Mouse (Mus musculus) lung, embryonic 16.5 days (tissue): ENCODE measurements at regions not wholly inside any gene's neighbourhood (a gene's known extent, or its start where the extent isn't known, plus 50 kb on each side); places are given as distances from the start of the nearest gene placed in this dataset.

Experiments used
- ATAC-seq: fragments of 200-750 bp; cut with Nextera tagmentation; 2 replicates; pipeline ENCODE4 v1.8.0; 2017; ENCODE audit warnings: low read depth, mild to moderate bottlenecking, moderate library complexity
- H3K27ac ChIP-seq: fragments of 300-500 bp; sonication (generic); 2 replicates; pipeline ENCODE4 v1.5.1; 2014; ENCODE audit warnings: mild to moderate bottlenecking, control low read depth, low read length
- H3K27me3 ChIP-seq: fragments of 300-500 bp; sonication (generic); 2 replicates; pipeline ENCODE4 v1.6.1; 2014; ENCODE audit warnings: low read depth, low read length, mixed read lengths; ENCODE audit not compliant: control insufficient read depth, insufficient read depth
- H3K36me3 ChIP-seq: fragments of 300-500 bp; sonication (generic); 2 replicates; pipeline ENCODE4 v1.6.1; 2014; ENCODE audit warnings: low read length; ENCODE audit not compliant: control insufficient read depth, insufficient read depth
- H3K4me1 ChIP-seq: fragments of 300-500 bp; sonication (generic); replicated peaks from 2 replicates; pipeline ENCODE4 v1.6.1; 2014; ENCODE audit warnings: low read length, mixed read lengths; ENCODE audit not compliant: control insufficient read depth, insufficient read depth
- H3K4me2 ChIP-seq: fragments of 300-500 bp; sonication (generic); 2 replicates; pipeline ENCODE4 v1.6.1; 2014; ENCODE audit warnings: low read depth, low read length, control low read depth
- H3K4me3 ChIP-seq: fragments of 300-500 bp; sonication (generic); 2 replicates; pipeline ENCODE4 v1.5.1; 2014; ENCODE audit warnings: mild to moderate bottlenecking, low read length, control low read depth
- H3K9ac ChIP-seq: fragments of 300-500 bp; sonication (generic); 2 replicates; pipeline ENCODE4 v1.6.1; 2014; ENCODE audit warnings: low read length, control low read depth
- H3K9me3 ChIP-seq: fragments of 300-500 bp; sonication (generic); 2 replicates; pipeline ENCODE4 v1.6.1; 2016; ENCODE audit warnings: low read length; ENCODE audit not compliant: control insufficient read depth
- WGBS: fragments of 180-500 bp; shearing (Covaris S2); extraction: QIAGEN DNeasy Blood & Tissue Kit; methylation state at CpG from one replicate; pipeline ENCODE4 v1.1.7; 2014; 5-methylcytosine and 5-hydroxymethylcytosine counted together

GRCm38 (mm10) chr5:82472146-82472545 is 882.8 kb downstream of the Tecrl start:
- H3K4me3 ChIP-seq: no peak overlapping the region
- H3K27me3 ChIP-seq: no peaks in the 10 kb centered on the region
- H3K4me2 ChIP-seq: no peak overlapping the region
- ATAC-seq: no peak
- no peak overlapping the region for H3K9ac ChIP-seq
- no peaks in the 10 kb centered on the region for H3K4me1 ChIP-seq
- 58% methylated on average over 2 of the region's 2 CpGs for WGBS
- H3K36me3 ChIP-seq: no peaks in the 10 kb centered on the region
- H3K9me3 ChIP-seq: no peaks in the 10 kb centered on the region
- H3K27ac ChIP-seq: no peak overlapping the region

GRCm38 (mm10) chr5:82464272-82464671 is 890.7 kb downstream of the Tecrl start:
- Histone ChIP-seq H3K27ac (no peak overlapping the region), H3K9me3 (no peaks in the 10 kb centered on the region), H3K4me2 (no peak overlapping the region), H3K4me3 (no peak overlapping the region), H3K4me1 (no peaks in the 10 kb centered on the region), H3K9ac (no peak overlapping the region), H3K36me3 (no peaks in the 10 kb centered on the region), H3K27me3 (no peaks in the 10 kb centered on the region)
- no peak for ATAC-seq
- 89% methylated on average over 2 of the region's 2 CpGs for WGBS

GRCm38 (mm10) chr5:82441288-82441687 is 913.7 kb downstream of the Tecrl start:
- Histone ChIP-seq H3K4me2 (no peak overlapping the region), H3K9ac (no peak overlapping the region), H3K4me1 (no peaks in the 10 kb centered on the region), H3K27me3 (no peaks in the 10 kb centered on the region), H3K9me3 (no peaks in the 10 kb centered on the region), H3K36me3 (no peaks in the 10 kb centered on the region), H3K4me3 (no peak overlapping the region), H3K27ac (no peak overlapping the region)
- ATAC-seq: no peak
- WGBS: 65% methylated on average over 4 of the region's 4 CpGs

GRCm38 (mm10) chr5:82440126-82440525 is 914.9 kb downstream of the Tecrl start:
- Histone ChIP-seq H3K9ac (no peak overlapping the region), H3K4me3 (no peak overlapping the region), H3K4me2 (no peak overlapping the region), H3K27ac (no peak overlapping the region), H3K4me1 (no peaks in the 10 kb centered on the region), H3K9me3 (no peaks in the 10 kb centered on the region), H3K36me3 (no peaks in the 10 kb centered on the region), H3K27me3 (no peaks in the 10 kb centered on the region)
- WGBS: 70% methylated on average over 2 of the region's 2 CpGs
- no peak for ATAC-seq

- no peaks in the 10 kb centered on the region for H3K27me3 ChIP-seq
- no peak overlapping the region for H3K4me3 ChIP-seq
- H3K27ac ChIP-seq: no peak overlapping the region
- H3K9me3 ChIP-seq: no peaks in the 10 kb centered on the region
- no peak overlapping the region for H3K4me2 ChIP-seq
- H3K9ac ChIP-seq: no peak overlapping the region
- ATAC-seq: no peak
- no peaks in the 10 kb centered on the region for H3K4me1 ChIP-seq
- no peaks in the 10 kb centered on the region for H3K36me3 ChIP-seq
These were observed 934.6 kb downstream of the Tecrl start for GRCm38 (mm10) chr5:82420396-82420795.

- no peaks in the 10 kb centered on the region for H3K27me3 ChIP-seq
- H3K4me1 ChIP-seq: no peaks in the 10 kb centered on the region
- H3K9ac ChIP-seq: no peak overlapping the region
- H3K27ac ChIP-seq: no peak overlapping the region
- WGBS: 60% methylated on average over 5 of the region's 5 CpGs
- H3K4me3 ChIP-seq: no peak overlapping the region
- H3K4me2 ChIP-seq: no peak overlapping the region
- no peaks in the 10 kb centered on the region for H3K36me3 ChIP-seq
- H3K9me3 ChIP-seq: no peaks in the 10 kb centered on the region
- no peak for ATAC-seq
These were observed 958.3 kb downstream of the Tecrl start for GRCm38 (mm10) chr5:82396632-82397234.

- H3K27me3 ChIP-seq: no peaks in the 10 kb centered on the region
- H3K4me3 ChIP-seq: no peak overlapping the region
- WGBS: 55% methylated on average over 3 of the region's 3 CpGs
- no peak for ATAC-seq
- no peaks in the 10 kb centered on the region for H3K9me3 ChIP-seq
- no peaks in the 10 kb centered on the region for H3K4me1 ChIP-seq
- no peaks in the 10 kb centered on the region for H3K36me3 ChIP-seq
- no peak overlapping the region for H3K4me2 ChIP-seq
- H3K9ac ChIP-seq: no peak overlapping the region
- H3K27ac ChIP-seq: no peak overlapping the region
These were observed 993.4 kb downstream of the Tecrl start for GRCm38 (mm10) chr5:82361624-82362023.

- Histone ChIP-seq H3K4me2 (no peak overlapping the region), H3K27me3 (no peaks in the 10 kb centered on the region), H3K36me3 (no peaks in the 10 kb centered on the region), H3K9ac (no peak overlapping the region), H3K4me3 (no peak overlapping the region), H3K9me3 (no peaks in the 10 kb centered on the region), H3K4me1 (no peaks in the 10 kb centered on the region), H3K27ac (no peak overlapping the region)
- no peak for ATAC-seq
- 75% methylated on average over 5 of the region's 5 CpGs for WGBS
These were observed 998.7 kb downstream of the Tecrl start for GRCm38 (mm10) chr5:82356336-82356735.

- H3K4me2 ChIP-seq: no peak overlapping the region
- ATAC-seq: no peak
- no peaks in the 10 kb centered on the region for H3K27me3 ChIP-seq
- no peak overlapping the region for H3K27ac ChIP-seq
- H3K4me1 ChIP-seq: no peaks in the 10 kb centered on the region
- H3K9me3 ChIP-seq: no peaks in the 10 kb centered on the region
- no peak overlapping the region for H3K9ac ChIP-seq
- H3K36me3 ChIP-seq: no peaks in the 10 kb centered on the region
- WGBS: 79% methylated on average over 2 of the region's 2 CpGs
- no peak overlapping the region for H3K4me3 ChIP-seq
These were observed 1003.9 kb downstream of the Tecrl start for GRCm38 (mm10) chr5:82351089-82351488.

GRCm38 (mm10) chr5:82346672-82347071 is 1008.3 kb downstream of the Tecrl start:
- no peaks in the 10 kb centered on the region for H3K27me3 ChIP-seq
- no peaks in the 10 kb centered on the region for H3K9me3 ChIP-seq
- WGBS: 3% methylated on average over 7 of the region's 7 CpGs
- no peak overlapping the region for H3K27ac ChIP-seq
- no peak overlapping the region for H3K9ac ChIP-seq
- no peaks in the 10 kb centered on the region for H3K4me1 ChIP-seq
- H3K36me3 ChIP-seq: no peaks in the 10 kb centered on the region
- H3K4me3 ChIP-seq: no peak overlapping the region
- no peak overlapping the region for H3K4me2 ChIP-seq
- ATAC-seq: no peak
